Mouse (Mus musculus) C2C12 (cell line): Measurements from ENCODE around the gene Clk3. TPM values are rescaled to one million over a fixed set of nuclear protein-coding genes. Genes with fewer than 3 reads are reported as not detected.

Experiments
- H3K27me3 ChIP-seq: one replicate; pipeline ENCODE4 v1.6.1; 2011; ENCODE audit not compliant: control insufficient read depth, insufficient read depth, insufficient read length
- H3K36me3 ChIP-seq: one replicate; pipeline ENCODE4 v1.6.1; 2011; ENCODE audit not compliant: control insufficient read depth, insufficient read depth
- H3K4me3 ChIP-seq: one replicate; pipeline ENCODE4 v1.5.1; 2011; ENCODE audit warnings: mild to moderate bottlenecking, control low read depth; ENCODE audit not compliant: poor library complexity, insufficient read depth, severe bottlenecking
- H3K79me2 ChIP-seq: one replicate; pipeline ENCODE4 v1.6.1; 2011; ENCODE audit not compliant: control insufficient read depth, insufficient read depth
- H3K79me3 ChIP-seq: one replicate; pipeline ENCODE4 v1.6.1; 2011; ENCODE audit warnings: low read depth, control low read depth
- H3ac ChIP-seq: one replicate; pipeline ENCODE3; 2011; ENCODE audit warnings: low read depth; ENCODE audit not compliant: control insufficient read depth, insufficient read length
- CEBPB ChIP-seq: IDR thresholded peaks from one replicate; pipeline ENCODE4 v1.6.1; 2011; ENCODE audit warnings: low read depth, mild to moderate bottlenecking, control low read depth, moderate library complexity
- CTCF ChIP-seq: IDR thresholded peaks from one replicate; pipeline ENCODE4 v1.5.1; 2011; ENCODE audit not compliant: control insufficient read depth, insufficient read depth, insufficient read length
- FOSL1 ChIP-seq: IDR thresholded peaks from one replicate; pipeline ENCODE4 v1.8.0; 2011; ENCODE audit warnings: mild to moderate bottlenecking, low read length; ENCODE audit not compliant: poor library complexity, insufficient read depth, severe bottlenecking
- MAX ChIP-seq: IDR thresholded peaks from one replicate; pipeline ENCODE4 v1.6.1; 2011; ENCODE audit warnings: mild to moderate bottlenecking, control low read depth
- MYOD1 ChIP-seq: IDR thresholded peaks from one replicate; pipeline ENCODE4 v1.6.1; 2011; ENCODE audit warnings: low read depth; ENCODE audit not compliant: control insufficient read depth, insufficient read length
- MYOG ChIP-seq: IDR thresholded peaks from one replicate; pipeline ENCODE4 v1.6.1; 2011; ENCODE audit not compliant: control insufficient read depth, insufficient read length; ENCODE audit errors: extremely low read depth
- USF1 ChIP-seq: IDR thresholded peaks from one replicate; pipeline ENCODE4 v1.6.1; 2011; ENCODE audit warnings: low read depth, mild to moderate bottlenecking, control low read depth, moderate library complexity
- polyA plus RNA-seq: library from polyadenylated mRNA; unstranded; fragments of >200 nt; fragmentation: generic; extraction: Trizol; gene quantifications from one replicate; pipeline ENCODE4 v1.2.1, GENCODE M21; 2012; ENCODE audit warnings: missing spikeins

Gene Clk3
- polyA plus RNA-seq, 1 experiment = 50.9 TPM

- H3K27me3 ChIP-seq = no peaks in the 10 kb centered on the region
- no peaks in the 10 kb centered on the region for H3K79me2 ChIP-seq
- H3K36me3 ChIP-seq = peaks cover 79% of the 10 kb centered on the region
- TF ChIP-seq MYOD1 = no peak
- no peak for TF ChIP-seq MAX
- no peak for TF ChIP-seq CTCF
- no peak for TF ChIP-seq CEBPB
- TF ChIP-seq MYOG = no peak
- TF ChIP-seq USF1 = no peak
- no peak for TF ChIP-seq FOSL1
- H3ac ChIP-seq = no peak overlapping the region
- H3K79me3 ChIP-seq = no peaks in the 10 kb centered on the region
- H3K4me3 ChIP-seq = no peak overlapping the region
These were observed 16.8 kb downstream of the Clk3 start for GRCm38 (mm10) chr9:57748831-57749230.

GRCm38 (mm10) chr9:57748137-57748536, 17.5 kb downstream of the Clk3 start:
- Histone ChIP-seq H3K27me3 (no peaks in the 10 kb centered on the region), H3K4me3 (no peak overlapping the region), H3K79me3 (no peaks in the 10 kb centered on the region), H3K36me3 (peaks cover 72% of the 10 kb centered on the region), H3K79me2 (no peaks in the 10 kb centered on the region), H3ac (no peak overlapping the region)
- TF ChIP-seq FOSL1 (no peak), MYOD1 (no peak), CTCF (no peak), USF1 (no peak), MYOG (no peak), MAX (no peak), CEBPB (no peak)

GRCm38 (mm10) chr9:57747067-57747466, 18.6 kb downstream of the Clk3 start:
- H3ac ChIP-seq = no peak overlapping the region

GRCm38 (mm10) chr9:57744462-57745091, 21.1 kb downstream of the Clk3 start:
- H3K36me3 ChIP-seq = peaks cover 37% of the 10 kb centered on the region
- H3K79me2 ChIP-seq = no peaks in the 10 kb centered on the region
- H3K79me3 ChIP-seq = no peaks in the 10 kb centered on the region
- TF ChIP-seq CTCF (peak; percentile 27), MYOD1 (no peak), USF1 (no peak)
- no peak overlapping the region for H3ac ChIP-seq
- H3K4me3 ChIP-seq = no peak overlapping the region
- H3K27me3 ChIP-seq = no peaks in the 10 kb centered on the region

More at GRCm38 (mm10) chr9:57747067-57747466, 18.6 kb downstream of the Clk3 start:
- Histone ChIP-seq H3K36me3 (peaks cover 62% of the 10 kb centered on the region), H3K79me3 (no peaks in the 10 kb centered on the region), H3K79me2 (no peaks in the 10 kb centered on the region), H3K27me3 (no peaks in the 10 kb centered on the region), H3K4me3 (no peak overlapping the region)
- TF ChIP-seq MAX (no peak), MYOG (no peak), MYOD1 (no peak), CEBPB (no peak), FOSL1 (no peak), USF1 (no peak), CTCF (no peak)

- no peaks in the 10 kb centered on the region for H3K36me3 ChIP-seq
These were observed 25.8 kb downstream of the Clk3 start for GRCm38 (mm10) chr9:57739863-57740262.

GRCm38 (mm10) chr9:57733606-57734005, 32.1 kb downstream of the Clk3 start:
- Histone ChIP-seq H3K27me3 (no peaks in the 10 kb centered on the region), H3K79me2 (peaks cover 45% of the 10 kb centered on the region), H3ac (no peak overlapping the region), H3K4me3 (no peak overlapping the region), H3K79me3 (peaks cover 9% of the 10 kb centered on the region), H3K36me3 (peaks cover 26% of the 10 kb centered on the region)
- no peak for TF ChIP-seq CTCF
- TF ChIP-seq FOSL1 = no peak
- TF ChIP-seq CEBPB = no peak
- TF ChIP-seq USF1 = no peak
- TF ChIP-seq MYOG = no peak
- no peak for TF ChIP-seq MAX
- TF ChIP-seq MYOD1 = no peak

More at GRCm38 (mm10) chr9:57739863-57740262, 25.8 kb downstream of the Clk3 start:
- peaks cover 6% of the 10 kb centered on the region for H3K79me2 ChIP-seq
- H3K79me3 ChIP-seq = no peaks in the 10 kb centered on the region
- H3K4me3 ChIP-seq = no peak overlapping the region
- H3ac ChIP-seq = no peak overlapping the region
- H3K27me3 ChIP-seq = no peaks in the 10 kb centered on the region
- TF ChIP-seq USF1 (no peak), MYOG (no peak), MAX (no peak), CEBPB (no peak), CTCF (no peak), MYOD1 (no peak), FOSL1 (no peak)
